Mouse (Mus musculus) embryonic facial prominence, embryonic 14.5 days (tissue): ENCODE measurements around the gene Ptprm. TPM values are rescaled to one million over a fixed set of nuclear protein-coding genes. Genes with fewer than 3 reads are reported as not detected.

Experiments used
- ATAC-seq: fragments of 200-750 bp; cut with Nextera tagmentation; 2 replicates; pipeline ENCODE4 v1.8.0; 2017; ENCODE audit warnings: low read depth, moderate number of reproducible peaks, moderate TSS enrichment
- DNase-seq: peaks from one replicate; pipeline ENCODE4 v3.0.0-alpha.2; 2015; ENCODE audit warnings: low spot score
- H3K27ac ChIP-seq: fragments of 300-500 bp; sonication (generic); replicated peaks from 2 replicates; pipeline ENCODE4 v1.5.1; 2014; ENCODE audit warnings: low read depth, mild to moderate bottlenecking, low read length, moderate library complexity
- H3K27me3 ChIP-seq: fragments of 300-500 bp; sonication (generic); replicated peaks from 2 replicates; pipeline ENCODE4 v1.6.1; 2014; ENCODE audit warnings: low read length; ENCODE audit not compliant: control insufficient read depth, insufficient read depth
- H3K36me3 ChIP-seq: fragments of 300-500 bp; sonication (generic); 2 replicates; pipeline ENCODE4 v1.6.1; 2014; ENCODE audit warnings: low read length, mixed read lengths; ENCODE audit not compliant: control insufficient read depth, insufficient read depth
- H3K4me1 ChIP-seq: fragments of 300-500 bp; sonication (generic); 2 replicates; pipeline ENCODE4 v1.6.1; 2014; ENCODE audit warnings: antibody characterized with exemption, low read length; ENCODE audit not compliant: control insufficient read depth, insufficient read depth
- H3K4me2 ChIP-seq: fragments of 300-500 bp; sonication (generic); 2 replicates; pipeline ENCODE4 v1.6.1; 2014; ENCODE audit warnings: low read depth, mild to moderate bottlenecking, low read length, moderate library complexity, mixed read lengths
- H3K4me3 ChIP-seq: fragments of 300-500 bp; sonication (generic); 2 replicates; pipeline ENCODE4 v1.5.1; 2014; ENCODE audit warnings: low read depth, mild to moderate bottlenecking, low read length
- H3K9ac ChIP-seq: fragments of 300-500 bp; sonication (generic); 2 replicates; pipeline ENCODE4 v1.6.1; 2014; ENCODE audit warnings: low read depth, mild to moderate bottlenecking, low read length, moderate library complexity, mixed read lengths
- H3K9me3 ChIP-seq: fragments of 300-500 bp; sonication (generic); 2 replicates; pipeline ENCODE4 v1.6.1; 2016; ENCODE audit warnings: low read length; ENCODE audit not compliant: control insufficient read depth
- WGBS: fragments of 180-500 bp; shearing (Covaris S2); extraction: QIAGEN DNeasy Blood & Tissue Kit; methylation state at CpG from one replicate; pipeline ENCODE4 v1.1.7; 2014; 5-methylcytosine and 5-hydroxymethylcytosine counted together
- polyA plus RNA-seq: library from polyadenylated mRNA; unstranded; fragments of >200 nt; fragmentation: Nextera tagmentation; extraction: Ambion mirVana; gene quantifications from 2 replicates; pipeline ENCODE4 v1.2.1, GENCODE M21; 2014

Gene Ptprm
- polyA plus RNA-seq, 1 experiment from 2014 or later: 20.4 TPM

DNA sequence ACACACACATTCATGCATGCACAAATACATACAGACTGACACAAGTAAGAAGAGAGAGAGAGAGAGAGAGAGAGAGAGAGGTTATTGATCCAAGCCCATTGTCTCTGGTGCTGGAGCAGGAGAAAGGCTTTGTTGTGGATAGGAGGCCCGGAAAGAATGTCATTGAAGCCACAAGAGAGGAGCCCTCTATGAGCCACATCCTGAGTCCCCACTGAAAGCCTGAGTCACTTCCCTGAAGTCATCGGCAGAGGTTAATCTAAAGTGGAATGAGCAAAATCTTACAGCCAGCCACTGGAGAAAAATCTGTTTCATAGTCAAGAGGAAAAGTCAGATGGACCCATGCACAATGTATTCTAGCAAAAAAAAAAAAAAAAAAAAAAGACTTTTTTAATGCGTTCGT, 228.7 kb downstream of the Ptprm start:
- Histone ChIP-seq H3K9me3 (no peaks in the 10 kb centered on the region), H3K4me1 (peaks cover 13% of the 10 kb centered on the region), H3K36me3 (no peaks in the 10 kb centered on the region), H3K27ac (no peak overlapping the region), H3K9ac (no peak overlapping the region), H3K4me3 (no peak overlapping the region), H3K27me3 (no peaks in the 10 kb centered on the region), H3K4me2 (no peak overlapping the region)
- 61% methylated on average over 4 of the region's 4 CpGs for WGBS
- ATAC-seq (no peak), DNase-seq (no peak)

DNA sequence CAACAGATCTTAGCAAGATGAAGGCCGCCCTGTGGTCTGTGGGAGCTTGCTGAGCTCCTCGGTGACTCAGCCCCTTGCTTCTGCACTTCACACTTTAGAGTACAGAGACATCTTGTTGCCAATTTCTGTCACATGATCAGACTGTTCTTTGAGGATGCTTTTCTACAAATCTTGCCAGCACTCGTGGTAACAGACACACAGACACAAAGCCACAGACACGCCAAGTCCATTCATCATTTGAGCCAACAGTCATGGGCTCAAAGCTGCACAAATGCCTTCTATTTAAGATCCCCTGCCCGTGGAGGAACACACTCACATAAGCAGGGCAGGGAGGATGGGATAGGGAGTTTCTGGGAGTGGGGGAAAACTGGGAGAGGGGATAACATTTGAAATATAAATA, 230.0 kb downstream of the Ptprm start:
- H3K4me1 ChIP-seq: peaks cover 13% of the 10 kb centered on the region
- no peaks in the 10 kb centered on the region for H3K36me3 ChIP-seq
- no peak overlapping the region for H3K27ac ChIP-seq
- H3K27me3 ChIP-seq: no peaks in the 10 kb centered on the region
- no peaks in the 10 kb centered on the region for H3K9me3 ChIP-seq
- H3K9ac ChIP-seq: no peak overlapping the region
- WGBS: 61% methylated on average over 5 of the region's 5 CpGs
- H3K4me3 ChIP-seq: no peak overlapping the region
- ATAC-seq (no peak), DNase-seq (no peak)
- no peak overlapping the region for H3K4me2 ChIP-seq

DNA sequence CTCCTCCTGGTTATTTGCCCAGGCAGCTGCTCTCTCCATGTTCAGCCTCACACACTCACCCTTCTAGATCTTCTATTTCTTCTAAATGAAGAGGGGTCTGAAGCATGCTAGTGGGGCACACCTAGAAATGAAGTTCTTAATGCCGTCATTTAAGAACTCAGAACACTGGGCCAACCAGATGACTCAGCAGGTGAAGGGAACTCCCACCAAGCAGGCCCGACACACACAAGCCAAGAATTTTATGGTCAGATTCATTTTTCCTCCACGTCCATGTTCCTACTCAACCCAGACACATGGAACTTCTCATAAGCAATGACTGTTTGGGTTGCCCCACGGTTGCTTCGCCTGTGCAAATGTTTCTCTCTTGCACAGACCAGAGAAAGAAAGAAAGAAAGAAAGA, 230.5 kb downstream of the Ptprm start:
- Histone ChIP-seq H3K4me2 (no peak overlapping the region), H3K4me3 (no peak overlapping the region), H3K36me3 (no peaks in the 10 kb centered on the region), H3K27ac (no peak overlapping the region), H3K4me1 (peaks cover 13% of the 10 kb centered on the region), H3K27me3 (no peaks in the 10 kb centered on the region), H3K9me3 (no peaks in the 10 kb centered on the region), H3K9ac (no peak overlapping the region)
- no peak for DNase-seq
- 64% methylated on average over 5 of the region's 5 CpGs for whole genome bisulfite sequencing
- no peak for ATAC-seq

DNA sequence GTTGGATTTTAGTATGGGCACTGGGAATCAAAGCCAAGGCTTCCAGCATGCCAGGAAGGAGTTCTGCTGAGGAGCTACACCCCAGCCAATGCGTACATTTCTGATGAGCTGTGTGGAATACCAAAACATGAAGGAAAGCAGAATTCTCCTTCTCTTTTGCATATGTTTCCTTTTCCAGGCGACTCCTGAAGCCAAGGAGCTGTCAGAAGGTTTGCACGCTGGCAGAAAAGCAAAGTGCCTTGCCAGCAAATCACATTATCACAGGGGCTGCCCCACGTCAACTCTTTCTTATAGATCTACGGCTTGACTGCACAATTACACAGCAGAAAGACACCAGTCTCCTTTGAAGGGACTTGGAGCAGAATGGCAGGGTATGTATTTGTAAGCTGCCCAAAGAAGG, 233.4 kb downstream of the Ptprm start:
- ATAC-seq (no peak), DNase-seq (peak; percentile 35)
- Histone ChIP-seq H3K9me3 (no peaks in the 10 kb centered on the region), H3K4me3 (no peak overlapping the region), H3K4me1 (peaks cover 6% of the 10 kb centered on the region; the same call in 1 of the 2 replicates), H3K27me3 (no peaks in the 10 kb centered on the region), H3K36me3 (no peaks in the 10 kb centered on the region), H3K4me2 (no peak overlapping the region), H3K9ac (no peak overlapping the region), H3K27ac (no peak overlapping the region)
- WGBS: 68% methylated on average over 5 of the region's 5 CpGs

DNA sequence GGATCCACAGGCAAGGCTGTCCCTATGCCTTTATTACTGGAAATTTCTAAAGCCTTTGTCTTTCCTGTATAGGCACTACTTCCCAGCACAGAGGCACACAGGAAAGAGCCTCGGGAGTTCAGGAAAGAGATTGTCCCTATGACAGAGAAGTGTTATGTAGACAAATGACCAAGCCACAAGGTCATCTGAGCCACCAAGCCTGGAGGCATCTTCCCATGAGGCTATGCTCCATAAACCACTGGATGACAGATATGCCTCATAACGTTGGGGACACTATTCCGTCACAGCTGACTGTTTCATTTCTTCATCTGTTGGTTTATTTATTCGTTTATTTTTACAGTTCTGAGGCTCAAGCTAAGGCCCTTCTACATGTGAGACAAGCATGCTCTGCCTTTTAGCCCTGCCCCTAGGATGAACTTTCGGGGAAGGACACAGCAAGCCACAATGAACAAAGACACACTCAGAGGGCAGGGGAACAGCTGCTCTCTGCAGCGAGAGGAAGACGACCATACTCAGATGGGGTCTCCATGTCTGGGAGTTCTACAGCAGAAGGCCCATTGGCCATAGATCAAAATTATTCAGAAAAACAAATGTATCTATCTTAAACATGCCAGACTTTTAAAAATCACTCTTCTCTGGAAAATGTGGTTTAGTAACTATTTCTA, 235.4 kb downstream of the Ptprm start:
- no peak overlapping the region for H3K9ac ChIP-seq
- H3K4me2 ChIP-seq: no peak overlapping the region
- 0 out of 2 replicates have a peak, but pooled peaks cover 2% of the 10 kb centered on the region for H3K4me1 ChIP-seq
- ATAC-seq (no peak), DNase-seq (peak; percentile 34)
- no peaks in the 10 kb centered on the region for H3K9me3 ChIP-seq
- no peak overlapping the region for H3K27ac ChIP-seq
- no peaks in the 10 kb centered on the region for H3K27me3 ChIP-seq
- no peaks in the 10 kb centered on the region for H3K36me3 ChIP-seq
- H3K4me3 ChIP-seq: no peak overlapping the region
- WGBS: 42% methylated on average over 7 of the region's 7 CpGs

DNA sequence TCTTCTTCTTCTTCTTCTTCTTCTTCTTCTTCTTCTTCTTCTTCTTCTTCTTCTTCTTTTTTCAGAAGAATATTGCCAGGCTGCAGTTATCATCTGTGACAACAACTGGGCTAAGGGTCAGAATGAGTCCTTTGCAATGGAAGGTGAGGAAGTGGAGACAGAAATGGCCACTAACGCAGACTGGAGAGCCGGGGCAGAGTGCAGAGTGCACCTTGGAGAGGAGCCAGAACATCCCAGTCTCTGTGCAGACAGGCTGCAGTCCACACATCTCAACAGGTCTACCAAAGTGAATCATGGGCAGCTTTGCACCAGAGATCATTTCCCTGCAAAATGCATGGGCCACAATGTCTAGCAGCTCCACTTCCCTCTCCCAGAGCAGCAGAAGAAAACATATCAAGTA, 239.4 kb downstream of the Ptprm start:
- WGBS: 73% methylated on average over 2 of the region's 2 CpGs
- Histone ChIP-seq H3K27me3 (no peaks in the 10 kb centered on the region), H3K4me3 (no peak overlapping the region), H3K4me1 (no peaks in the 10 kb centered on the region), H3K36me3 (no peaks in the 10 kb centered on the region), H3K27ac (no peak overlapping the region), H3K9ac (no peak overlapping the region), H3K9me3 (no peaks in the 10 kb centered on the region), H3K4me2 (no peak overlapping the region)
- DNase-seq (no peak), ATAC-seq (no peak)

DNA sequence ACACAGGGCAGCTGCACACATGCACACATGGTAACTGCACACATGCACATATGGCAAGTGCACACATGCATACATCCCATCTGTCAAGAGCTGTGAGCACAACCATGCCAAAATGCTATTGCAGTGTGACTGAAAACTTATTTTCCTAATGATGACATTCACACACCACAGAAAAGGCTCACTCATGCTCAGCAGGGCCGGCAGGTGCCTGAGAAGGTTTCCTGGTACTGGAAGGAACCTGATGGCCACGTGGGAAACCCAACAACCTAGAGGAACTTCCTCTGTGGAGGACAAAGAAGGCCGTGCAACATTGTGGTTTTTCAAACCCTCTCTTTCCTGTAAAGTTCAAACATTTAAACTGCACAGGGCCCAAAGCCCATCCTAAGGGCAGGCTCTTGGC, 241.6 kb downstream of the Ptprm start:
- no peak overlapping the region for H3K9ac ChIP-seq
- DNase-seq (no peak), ATAC-seq (no peak)
- H3K27me3 ChIP-seq: no peaks in the 10 kb centered on the region
- H3K36me3 ChIP-seq: no peaks in the 10 kb centered on the region
- H3K4me3 ChIP-seq: no peak overlapping the region
- WGBS: 77% methylated on average over 3 of the region's 3 CpGs
- H3K4me2 ChIP-seq: no peak overlapping the region
- H3K9me3 ChIP-seq: no peaks in the 10 kb centered on the region
- no peaks in the 10 kb centered on the region for H3K4me1 ChIP-seq
- no peak overlapping the region for H3K27ac ChIP-seq

DNA sequence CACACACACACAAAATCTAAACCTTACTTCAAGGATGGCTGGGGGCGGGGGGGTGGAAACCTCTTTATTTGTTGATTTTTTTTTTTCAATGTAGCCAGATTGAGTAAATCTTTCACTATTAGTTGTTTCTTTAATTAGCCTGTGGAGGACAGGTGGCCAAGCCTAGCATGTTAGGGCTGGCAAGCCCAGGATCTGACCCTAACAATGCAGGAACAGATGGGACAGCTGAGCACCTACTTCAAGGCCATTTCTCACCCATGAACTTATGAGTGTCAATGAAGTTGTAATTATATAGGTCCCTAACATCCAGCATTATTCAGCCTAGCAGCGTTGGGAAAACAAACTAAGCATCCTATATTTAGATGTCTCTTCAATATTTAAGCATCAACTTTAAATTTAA, 248.1 kb downstream of the Ptprm start:
- H3K4me2 ChIP-seq: no peak overlapping the region
- no peaks in the 10 kb centered on the region for H3K27me3 ChIP-seq
- no peak for DNase-seq
- no peak overlapping the region for H3K4me3 ChIP-seq
- H3K27ac ChIP-seq: no peak overlapping the region
- no peaks in the 10 kb centered on the region for H3K36me3 ChIP-seq
- WGBS: 86% methylated on average over 2 of the region's 2 CpGs
- no peak overlapping the region for H3K9ac ChIP-seq
- no peaks in the 10 kb centered on the region for H3K9me3 ChIP-seq
- H3K4me1 ChIP-seq: no peaks in the 10 kb centered on the region
- no peak for ATAC-seq

DNA sequence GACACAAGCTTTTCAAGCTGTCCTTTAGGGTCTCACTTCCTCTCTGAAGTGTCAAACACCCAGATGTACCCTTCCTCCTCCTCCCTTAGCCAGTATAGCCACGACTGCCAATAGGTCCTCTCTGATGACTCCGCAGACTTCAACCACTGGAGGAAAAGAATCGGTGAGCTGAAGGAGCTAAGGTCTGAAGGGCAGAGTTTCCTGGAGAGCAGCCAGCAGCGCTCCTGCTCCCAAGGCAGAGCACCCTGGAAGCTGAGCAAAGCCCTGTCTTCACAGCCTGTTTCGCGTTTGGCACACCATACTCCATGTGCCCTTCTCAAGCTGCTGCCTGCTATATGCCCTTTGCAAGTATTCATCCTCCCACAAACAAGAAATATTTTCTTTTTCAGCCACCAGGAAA, 252.2 kb downstream of the Ptprm start:
- Histone ChIP-seq H3K4me3 (no peak overlapping the region), H3K4me2 (no peak overlapping the region), H3K9ac (no peak overlapping the region), H3K4me1 (no peaks in the 10 kb centered on the region), H3K36me3 (no peaks in the 10 kb centered on the region), H3K9me3 (no peaks in the 10 kb centered on the region), H3K27ac (no peak overlapping the region), H3K27me3 (no peaks in the 10 kb centered on the region)
- no peak for ATAC-seq
- 72% methylated on average over 6 of the region's 6 CpGs for WGBS
- no peak for DNase-seq
